Comparison of ENCODE assay signal across 12 mouse cellular contexts in genomic region chr2:27939433-27939832, GRCm38 (mm10). TPM values are rescaled to one million over a fixed set of nuclear protein-coding genes. Genes with fewer than 3 reads are reported as not detected.
A peak's percentile ranks its signal among the peaks of the same experiment; 100 is the strongest.
DNase-seq lines count a peak whose midpoint lies in the region; ATAC-seq and TF ChIP-seq lines count a peak whose summit lies in the region.
"Had no signal": no experiment of that assay in that cellular context is flagged by ENCODE, and none has a peak within 500 bp of the region (broad histone marks: within the 10 kb centered on the region; RNA-seq: fewer than 3 reads in every experiment).

No protein-coding gene starts in this region.

- H3K36me3 ChIP-seq in hindbrain, embryonic 15.5 days: no peaks in the 10 kb centered on the region
- H3K36me3 ChIP-seq in hindbrain, embryonic 10.5 days: no peaks in the 10 kb centered on the region
- H3K36me3 ChIP-seq in heart, embryonic 15.5 days: no peaks in the 10 kb centered on the region
- H3K36me3 ChIP-seq in lung, postnatal 0 days (ENCODE audit: insufficient read depth, low read length): no peaks in the 10 kb centered on the region
- H3K36me3 ChIP-seq in forebrain, embryonic 13.5 days (ENCODE audit: poor library complexity, severe bottlenecking): no peaks in the 10 kb centered on the region
- H3K36me3 ChIP-seq in intestine, postnatal 0 days (ENCODE audit: control insufficient read depth, insufficient read depth): peaks cover 3% of the 10 kb centered on the region; the same call in 1 of the 2 replicates

- in situ Hi-C loops in Patski (cut with MboI; ENCODE audit: low pct_unique_long_range_greater_than_20kb): no loop called here

- no peak overlapping the region for H3K4me2 ChIP-seq in hindbrain, embryonic 15.5 days
- H3K4me2 ChIP-seq in heart, embryonic 15.5 days: no peak overlapping the region
- H3K4me2 ChIP-seq in lung, postnatal 0 days (replicated peaks; ENCODE audit: low read depth, low read length): no peak overlapping the region
- H3K4me2 ChIP-seq in forebrain, embryonic 13.5 days: no peak overlapping the region
- H3K4me2 ChIP-seq in intestine, postnatal 0 days (replicated peaks; ENCODE audit: low read depth): no peak overlapping the region

- peak overlapping the region; percentile 39; the same call in 1 of the 2 replicates for H3K27ac ChIP-seq in hindbrain, embryonic 15.5 days (replicated peaks)
- H3K27ac ChIP-seq in hindbrain, embryonic 10.5 days: no peak overlapping the region
- H3K27ac ChIP-seq in heart, embryonic 15.5 days: 0 out of 2 replicates have a peak overlapping the region, but pooled peaks have one; percentile 24
- no peak overlapping the region for H3K27ac ChIP-seq in lung, postnatal 0 days (ENCODE audit: low read length)
- no peak overlapping the region for H3K27ac ChIP-seq in forebrain, embryonic 13.5 days
- H3K27ac ChIP-seq in intestine, postnatal 0 days (ENCODE audit: low read depth, low read length): no peak overlapping the region
- H3K27ac ChIP-seq: kidney, postnatal 0 days; macrophage had no signal

- TF ChIP-seq CTCF in Patski (IDR thresholded peaks at IDR 0.05): no peak
- no peak for TF ChIP-seq CTCF in lung, postnatal 0 days (IDR thresholded peaks at IDR 0.05)
- TF ChIP-seq CTCF in intestine, postnatal 0 days (IDR thresholded peaks at IDR 0.05; ENCODE audit: low read depth): no peak

- TF ChIP-seq EP300 in lung, postnatal 0 days (IDR thresholded peaks at IDR 0.05): no peak

- no peak for ATAC-seq in hindbrain, embryonic 15.5 days (ENCODE audit: low FRiP score, low read depth)
- ATAC-seq in Patski: peak; percentile 75
- peak; percentile 37 for ATAC-seq in heart, embryonic 15.5 days (replicated peaks; ENCODE audit: insufficient number of reproducible peaks, insufficient read depth, low FRiP score, low read depth)
- ATAC-seq in lung, postnatal 0 days: peak; percentile 61
- ATAC-seq in forebrain, embryonic 13.5 days: no peak
- ATAC-seq in intestine, postnatal 0 days: no peak

- POLR2A ChIA-PET in Patski (lab: Charles Lee): no interaction called here

- H3K27me3 ChIP-seq in hindbrain, embryonic 15.5 days: no peaks in the 10 kb centered on the region
- no peaks in the 10 kb centered on the region for H3K27me3 ChIP-seq in hindbrain, embryonic 10.5 days (ENCODE audit: insufficient read depth, poor library complexity, severe bottlenecking)
- H3K27me3 ChIP-seq in Patski: no peaks in the 10 kb centered on the region
- H3K27me3 ChIP-seq in heart, embryonic 15.5 days: no peaks in the 10 kb centered on the region
- H3K27me3 ChIP-seq in lung, postnatal 0 days (replicated peaks; ENCODE audit: insufficient read depth, low read length): no peaks in the 10 kb centered on the region
- H3K27me3 ChIP-seq in forebrain, embryonic 13.5 days: no peaks in the 10 kb centered on the region
- H3K27me3 ChIP-seq in intestine, postnatal 0 days (replicated peaks; ENCODE audit: control insufficient read depth, insufficient read depth, low read length): no peaks in the 10 kb centered on the region

- H3K9ac ChIP-seq in hindbrain, embryonic 15.5 days: no peak overlapping the region
- H3K9ac ChIP-seq in heart, embryonic 15.5 days: no peak overlapping the region
- H3K9ac ChIP-seq in lung, postnatal 0 days (replicated peaks; ENCODE audit: low read depth): no peak overlapping the region
- H3K9ac ChIP-seq in forebrain, embryonic 13.5 days: no peak overlapping the region
- no peak overlapping the region for H3K9ac ChIP-seq in intestine, postnatal 0 days (ENCODE audit: low read depth, low read length)

- no peak overlapping the region for H3K4me3 ChIP-seq in hindbrain, embryonic 15.5 days
- no peak overlapping the region for H3K4me3 ChIP-seq in hindbrain, embryonic 10.5 days
- H3K4me3 ChIP-seq in heart, embryonic 15.5 days: no peak overlapping the region
- no peak overlapping the region for H3K4me3 ChIP-seq in lung, postnatal 0 days (ENCODE audit: low read depth, low read length)
- H3K4me3 ChIP-seq in forebrain, embryonic 13.5 days: no peak overlapping the region
- H3K4me3 ChIP-seq in intestine, postnatal 0 days (ENCODE audit: low read depth, low read length): no peak overlapping the region

- CTCF ChIA-PET in Patski (lab: Charles Lee): interaction anchor here (0.8 to 1.3 kb wide), 3 partner anchors 16 to 34 kb away, joined by 3 to 4 read pairs (median 3); no protein-coding TSS in a partner anchor

- peaks cover 14% of the 10 kb centered on the region for H3K4me1 ChIP-seq in hindbrain, embryonic 15.5 days (replicated peaks)
- H3K4me1 ChIP-seq in hindbrain, embryonic 10.5 days (replicated peaks): no peaks in the 10 kb centered on the region; the same call in 1 of the 2 replicates
- peaks cover 30% of the 10 kb centered on the region for H3K4me1 ChIP-seq in heart, embryonic 15.5 days (replicated peaks)
- H3K4me1 ChIP-seq in lung, postnatal 0 days (ENCODE audit: insufficient read depth, low read depth, low read length): peaks cover 8% of the 10 kb centered on the region; the same call in 1 of the 2 replicates
- peaks cover 18% of the 10 kb centered on the region for H3K4me1 ChIP-seq in forebrain, embryonic 13.5 days
- 0 out of 2 replicates have a peak, but pooled peaks cover 3% of the 10 kb centered on the region for H3K4me1 ChIP-seq in intestine, postnatal 0 days (replicated peaks; ENCODE audit: control insufficient read depth, insufficient read depth, low read length)

- DNase-seq in hindbrain, embryonic 10.5 days (ENCODE audit: low spot score): no peak
- peak; percentile 91 for DNase-seq in Patski (ENCODE audit: low read depth, low spot score)
- peak; percentile 60 for DNase-seq in lung, postnatal 0 days (ENCODE audit: low spot score)
- no peak for DNase-seq in adrenal gland, adult 2 months
- DNase-seq: gastrocnemius, postnatal 10 days; right cerebral cortex, postnatal 14 days had no signal

- no peaks in the 10 kb centered on the region for H3K9me3 ChIP-seq in hindbrain, embryonic 15.5 days
- H3K9me3 ChIP-seq in hindbrain, embryonic 10.5 days: no peaks in the 10 kb centered on the region
- no peaks in the 10 kb centered on the region for H3K9me3 ChIP-seq in heart, embryonic 15.5 days (replicated peaks)
- no peaks in the 10 kb centered on the region for H3K9me3 ChIP-seq in lung, postnatal 0 days (ENCODE audit: low read length)
- H3K9me3 ChIP-seq in forebrain, embryonic 13.5 days (replicated peaks): no peaks in the 10 kb centered on the region
- H3K9me3 ChIP-seq in intestine, postnatal 0 days (ENCODE audit: control insufficient read depth): no peaks in the 10 kb centered on the region

- 93% methylated on average over 4 of the region's 4 CpGs for WGBS in hindbrain, embryonic 15.5 days
- 93% methylated on average over 4 of the region's 4 CpGs for WGBS in hindbrain, embryonic 10.5 days
- WGBS in heart, embryonic 15.5 days: 72% methylated on average over 4 of the region's 4 CpGs
- WGBS in lung, postnatal 0 days: 65% methylated on average over 4 of the region's 4 CpGs
- 93% methylated on average over 4 of the region's 4 CpGs for WGBS in forebrain, embryonic 13.5 days
- 79% methylated on average over 4 of the region's 4 CpGs for WGBS in intestine, postnatal 0 days

RNA-seq across cellular contexts. Expression of gene Col5a1, which starts 53.2 kb away (rescaled TPM):
- polyA plus RNA-seq in hindbrain, embryonic 15.5 days (2015; fragmentation: Nextera tagmentation; extraction: Ambion mirVana): 12.0 and 12.7 TPM in 2 replicates
- 21.2 and 25.6 TPM in 2 replicates for polyA plus RNA-seq in hindbrain, embryonic 10.5 days (2016; fragmentation: Nextera tagmentation; extraction: Ambion mirVana)
- 39.0 TPM for polyA plus RNA-seq in Patski (2021)
- polyA plus RNA-seq in heart, embryonic 15.5 days (2015; fragmentation: Nextera tagmentation; extraction: Ambion mirVana): 71.0 and 89.5 TPM in 2 replicates
- polyA plus RNA-seq in lung, postnatal 0 days (2015; fragmentation: Nextera tagmentation; extraction: Ambion mirVana): 47.7 and 50.7 TPM in 2 replicates
- polyA plus RNA-seq in forebrain, embryonic 13.5 days (2015; fragmentation: Nextera tagmentation; extraction: Ambion mirVana): 6.1 and 6.5 TPM in 2 replicates
- total RNA-seq in adrenal gland, adult 2 months (2021): 10 to 100 TPM; 36.4 to 37.1 TPM
- 20.1 and 21.3 TPM in 2 replicates for polyA plus RNA-seq in adrenal gland, adult 2 months (2012; rRNA removed)
- polyA plus RNA-seq in intestine, postnatal 0 days (2015; fragmentation: Nextera tagmentation; extraction: Ambion mirVana): 39.5 and 40.7 TPM in 2 replicates

Comparison
In these comparisons a context has a peak if more than half of its experiments do, and no peak if none do; other contexts are left out.
1. H3K27ac ChIP-seq: peak in hindbrain, embryonic 15.5 days (single experiment) and heart, embryonic 15.5 days (single experiment); none in hindbrain, embryonic 10.5 days (single experiment), lung, postnatal 0 days (single experiment), forebrain, embryonic 13.5 days (single experiment) and intestine, postnatal 0 days (single experiment).
2. ATAC-seq: peak in Patski (single experiment), heart, embryonic 15.5 days (single experiment) and lung, postnatal 0 days (single experiment); none in hindbrain, embryonic 15.5 days (single experiment), forebrain, embryonic 13.5 days (single experiment) and intestine, postnatal 0 days (single experiment).
3. DNase-seq: peak in Patski (single experiment) and lung, postnatal 0 days (single experiment); none in hindbrain, embryonic 10.5 days (single experiment) and adrenal gland, adult 2 months (single experiment).